Mouse (Mus musculus) MEL-GATA-1-ER (cell line): ENCODE measurements around the gene Fam170b.

Source experiments
- DNase-seq: peaks from one replicate; pipeline ENCODE4 v3.0.0-alpha.2; 2012; ENCODE audit warnings: low read depth; ENCODE audit errors: extremely low read depth

The Fam170b gene

DNA sequence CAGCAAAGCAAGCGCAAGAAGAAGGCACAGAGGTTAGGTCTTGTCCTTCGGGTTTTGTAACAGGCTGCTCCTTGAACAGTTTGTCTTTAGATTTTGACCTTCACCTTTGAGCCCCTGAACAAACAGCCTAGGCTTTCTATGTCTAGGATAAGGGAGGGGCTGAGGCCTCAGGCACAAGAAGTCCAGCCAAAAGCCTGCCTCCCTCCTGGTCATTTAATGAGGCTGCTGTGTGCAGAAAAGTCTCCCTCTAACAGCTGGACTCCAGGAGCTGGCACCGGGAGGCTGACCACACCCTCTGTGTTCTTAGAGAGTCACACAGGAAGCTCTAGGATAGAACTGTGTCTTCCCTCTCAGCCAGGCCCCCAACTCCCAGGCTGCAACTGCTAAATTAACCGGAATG, 6.6 kb upstream of the Fam170b start:
- DNase-seq = no peak

DNA sequence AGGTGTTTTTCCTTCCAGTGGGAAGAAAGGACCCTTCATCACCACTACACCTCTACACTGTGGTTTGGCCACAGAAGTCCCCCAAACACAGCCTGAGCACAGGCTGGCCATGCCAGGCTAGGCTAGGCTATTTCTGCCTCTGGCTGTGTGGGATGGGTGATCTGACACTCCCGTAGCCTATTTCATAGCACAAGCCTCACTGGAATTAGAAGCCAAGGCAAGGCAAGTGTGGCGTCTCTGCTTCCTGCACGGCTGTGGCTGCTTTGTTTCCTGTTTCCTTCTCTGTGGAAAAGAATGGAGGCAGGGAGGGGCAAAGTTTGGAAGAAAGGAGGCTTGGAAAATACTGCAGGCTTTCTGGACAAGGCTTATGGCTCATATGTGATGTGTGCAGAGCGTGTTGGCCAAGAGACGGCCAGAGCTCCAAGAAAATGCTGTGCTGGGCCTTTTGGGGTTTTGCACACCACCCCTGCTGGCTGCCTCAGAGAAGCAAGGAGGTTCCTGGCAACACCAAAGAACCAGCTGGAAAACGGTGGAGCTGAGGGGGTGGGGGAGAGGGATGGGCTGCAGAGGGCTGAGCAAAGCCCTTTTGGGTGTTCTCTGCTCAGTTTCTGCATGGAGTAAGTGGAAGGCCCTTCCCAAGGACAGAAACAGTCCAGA, 5.6 kb upstream of the Fam170b start:
- DNase-seq = no peak

GRCm38 (mm10) chr14:32835181-32835580, 1.4 kb downstream of the Fam170b start:
- no peak for DNase-seq

GRCm38 (mm10) chr14:32835596-32835995, 1.8 kb downstream of the Fam170b start:
- no peak for DNase-seq

- no peak for DNase-seq
Observed at GRCm38 (mm10) chr14:32836191-32836590, 2.4 kb downstream of the Fam170b start.

DNA sequence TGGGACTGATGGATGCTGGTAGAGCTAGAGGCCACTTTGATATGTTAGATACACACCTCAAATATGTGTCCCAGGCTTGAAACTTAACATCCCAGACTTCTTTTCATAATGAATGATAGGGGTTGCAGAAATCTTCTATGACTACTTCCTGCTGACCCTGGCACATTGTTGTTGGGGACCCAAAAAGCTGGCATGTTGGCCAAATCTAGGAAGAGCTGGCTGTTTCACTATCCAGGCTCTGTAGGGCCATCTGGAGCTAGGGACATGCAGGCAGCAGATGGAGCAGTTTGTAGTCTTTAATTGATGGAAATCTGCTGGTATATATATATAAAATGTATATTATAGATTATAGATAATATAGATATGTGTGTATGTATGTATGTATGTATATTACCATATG, 8.3 kb downstream of the Fam170b start:
- no peak for DNase-seq

GRCm38 (mm10) chr14:32854059-32854458, 20.3 kb downstream of the Fam170b start:
- DNase-seq = no peak

DNA sequence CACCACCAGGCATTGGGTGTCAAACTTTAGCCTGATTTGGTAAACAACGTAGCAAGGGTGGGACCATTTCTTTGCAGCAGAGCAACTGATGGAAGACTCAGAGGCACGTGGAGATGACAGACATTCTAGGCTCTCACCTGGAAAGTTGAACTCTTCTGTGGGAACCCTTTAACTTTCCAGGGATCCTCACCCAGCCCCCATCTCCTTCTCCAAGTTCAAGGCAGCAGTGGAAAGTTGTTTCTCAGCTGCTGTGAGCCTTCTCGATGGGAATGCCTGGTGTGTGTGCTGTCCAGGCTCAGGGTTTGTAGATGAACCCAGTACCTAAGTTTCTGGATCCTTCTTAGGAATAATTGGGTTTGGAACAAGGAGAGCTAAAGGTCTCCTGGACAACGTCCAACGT, 22.5 kb downstream of the Fam170b start:
- DNase-seq = no peak

- DNase-seq = no peak
Observed at GRCm38 (mm10) chr14:32856681-32857328, 23.0 kb downstream of the Fam170b start, which contains the start of gene Vstm4. Gene Vstm4 (plus strand): TSS chr14:32856756.

DNA sequence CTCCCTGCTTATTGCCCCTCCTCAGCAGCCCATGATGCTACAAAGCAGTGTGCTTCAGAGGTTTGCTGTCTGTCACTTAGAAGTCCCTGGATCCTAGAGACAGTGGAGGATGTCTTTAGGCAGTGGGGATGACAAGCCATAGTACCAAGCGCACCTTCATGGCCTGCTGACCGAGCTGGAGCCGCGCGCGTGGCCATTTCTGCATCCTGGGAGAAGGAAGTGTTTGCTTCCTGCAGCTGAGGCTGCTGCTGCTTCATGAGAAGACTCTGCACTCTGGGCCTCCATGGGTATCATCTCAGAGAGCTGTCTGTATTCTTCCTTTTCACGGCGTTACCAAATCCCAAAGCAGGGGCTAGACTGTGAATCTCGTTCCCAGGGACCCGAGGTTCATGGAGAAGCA, 24.6 kb downstream of the Fam170b start:
- no peak for DNase-seq

DNA sequence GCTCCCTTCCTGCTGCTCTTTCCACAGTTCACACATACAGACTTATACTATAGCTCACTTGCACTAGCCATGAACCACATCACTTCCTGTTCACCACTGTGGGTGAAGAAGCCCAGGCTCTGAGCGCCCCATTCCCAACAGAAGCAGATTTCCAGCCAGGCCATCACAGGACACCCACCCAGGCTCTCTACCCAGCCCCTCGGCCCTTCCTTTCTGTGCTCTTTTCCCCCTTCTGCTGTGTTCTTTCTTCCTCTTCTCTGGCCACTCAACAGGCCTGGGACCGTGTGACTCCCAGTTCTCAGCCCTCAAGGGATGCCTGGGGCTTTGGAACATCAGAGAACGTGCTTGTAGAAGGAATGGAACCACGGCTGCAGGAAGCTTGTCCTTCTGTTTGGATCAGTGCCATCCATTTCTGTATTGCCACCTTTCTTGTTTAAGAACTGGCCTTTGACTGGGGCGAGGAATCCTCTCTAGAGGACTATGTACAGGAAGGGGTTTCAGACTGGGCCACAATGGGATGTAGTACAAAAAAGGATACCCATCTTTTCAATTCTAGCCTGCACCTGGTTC, 25.3 kb downstream of the Fam170b start:
- no peak for DNase-seq

GRCm38 (mm10) chr14:32859831-32860569, 26.2 kb downstream of the Fam170b start:
- DNase-seq = no peak

DNA sequence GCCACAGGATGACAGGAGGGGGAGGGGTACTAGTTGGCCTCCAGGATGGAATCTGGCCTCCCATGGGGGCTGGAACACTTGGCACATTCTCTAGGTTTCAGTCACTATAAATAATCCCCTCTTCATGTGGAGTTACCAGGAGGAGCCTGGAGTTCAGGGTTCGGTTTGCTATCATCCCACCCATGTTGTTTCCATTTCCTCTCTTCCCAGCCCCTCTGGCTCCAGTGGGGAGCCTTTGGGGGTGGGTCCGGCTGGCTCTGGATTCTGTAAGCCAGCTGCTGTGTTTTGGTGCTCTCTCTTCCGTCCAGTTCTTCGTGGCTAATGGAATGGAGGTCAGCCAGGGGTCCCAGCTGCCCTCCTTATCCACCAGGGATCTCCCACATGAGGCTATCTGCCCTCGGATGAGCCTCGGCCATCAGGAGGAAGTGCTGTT, 27.4 kb downstream of the Fam170b start:
- no peak for DNase-seq

- no peak for DNase-seq
Observed at GRCm38 (mm10) chr14:32861656-32862055, 27.9 kb downstream of the Fam170b start.

DNA sequence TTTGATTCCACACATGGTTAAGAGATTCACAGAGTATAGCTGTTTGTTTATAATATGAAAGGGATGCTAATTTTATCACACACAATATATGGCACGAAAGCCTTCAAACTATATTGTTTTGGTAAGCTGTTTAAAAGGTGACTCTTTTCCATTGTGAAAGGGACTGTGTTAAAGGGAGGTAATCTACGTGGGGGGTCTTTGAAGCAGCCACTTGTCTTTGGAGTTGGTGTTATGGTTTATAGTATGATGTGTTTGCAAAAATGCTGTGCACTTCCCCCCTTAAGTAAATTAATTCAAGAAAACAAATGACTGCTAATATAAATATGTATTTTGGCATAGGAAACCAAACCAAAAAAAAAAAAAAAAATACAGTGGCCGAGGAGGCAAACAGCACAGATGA, 31.6 kb downstream of the Fam170b start:
- DNase-seq = no peak

DNA sequence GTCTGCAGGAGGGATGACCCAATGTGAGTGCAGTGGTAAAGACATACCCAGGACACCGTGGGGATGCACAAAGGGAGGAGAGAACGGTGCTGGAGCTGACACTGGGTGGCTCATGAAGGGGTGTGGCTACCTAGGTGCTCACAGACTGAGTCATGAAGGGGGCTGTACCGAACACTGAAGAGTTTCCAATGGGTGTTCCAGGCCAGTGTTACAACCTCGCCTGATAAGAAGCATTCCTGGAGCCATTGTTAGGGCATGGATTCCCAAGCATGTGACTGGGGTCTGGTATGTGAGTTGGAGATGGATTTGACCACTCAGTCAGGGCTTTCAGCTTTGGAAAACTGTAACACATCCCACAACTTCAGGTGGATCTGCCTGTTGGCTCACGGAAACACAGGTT, 38.2 kb downstream of the Fam170b start:
- no peak for DNase-seq

DNA sequence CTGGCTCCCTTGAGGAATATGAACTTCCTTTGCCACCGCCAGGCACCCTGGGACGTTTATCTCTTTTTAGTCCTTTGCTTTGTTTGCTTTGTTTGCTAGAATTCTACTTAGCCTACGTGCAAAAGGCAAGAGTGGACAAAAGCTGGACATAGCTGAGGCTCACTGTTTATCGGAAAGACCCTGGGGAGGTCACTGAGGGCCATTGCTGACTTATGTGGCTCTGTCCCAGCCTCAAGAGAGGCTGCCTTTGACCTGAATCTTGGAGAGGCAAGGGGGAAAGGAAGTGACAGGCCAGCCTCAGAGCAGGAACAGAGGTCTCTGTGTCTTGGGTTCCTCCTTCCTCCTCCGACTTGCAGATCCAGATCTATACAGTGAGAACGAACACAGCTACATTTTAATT, 43.8 kb downstream of the Fam170b start:
- DNase-seq = no peak

- no peak for DNase-seq
Observed at GRCm38 (mm10) chr14:32880332-32880731, 46.6 kb downstream of the Fam170b start.

- no peak for DNase-seq
Observed at GRCm38 (mm10) chr14:32881693-32882092, 47.9 kb downstream of the Fam170b start.
